Mouse (Mus musculus) small intestine, adult 2 months (tissue): ENCODE measurements at regions not wholly inside any gene's neighbourhood (a gene's known extent, or its start where the extent isn't known, plus 50 kb on each side); places are given as distances from the start of the nearest gene placed in this dataset.

ENCODE experiments used
- CTCF ChIP-seq: fragments of 200-500 bp; IDR thresholded peaks from 2 replicates; pipeline ENCODE4 v1.5.1; 2012; ENCODE audit warnings: low read depth, mild to moderate bottlenecking, control low read depth, inconsistent platforms, low read length, moderate library complexity, mixed read lengths; ENCODE audit not compliant: insufficient replicate concordance, insufficient read length; ENCODE audit errors: extremely low read depth
- POLR2A ChIP-seq: fragments of 200-500 bp; IDR thresholded peaks from 2 replicates; pipeline ENCODE4 v1.6.1; 2012; ENCODE audit warnings: low read depth, mild to moderate bottlenecking, control low read depth, inconsistent platforms, low read length, moderate library complexity

- TF ChIP-seq CTCF (no peak), POLR2A (no peak)
Measured at GRCm38 (mm10) chr7:63346393-63346730, 98.2 kb upstream of the Otud7a start.
